Mouse (Mus musculus) pancreas, adult 10 weeks (tissue): ENCODE measurements around the gene Sephs1. TPM values are rescaled to one million over a fixed set of nuclear protein-coding genes. Genes with fewer than 3 reads are reported as not detected.

ENCODE experiments used
- polyA plus RNA-seq: library from polyadenylated mRNA; stranded (reverse); fragments of 350-450 nt; fragmentation: Illumina TruSeq; extraction: RNeasy Lipid Tissue Mini Kit (QIAGEN cat#74804); gene quantifications from one replicate; pipeline ENCODE4 v1.2.3, GENCODE M21; 2015; ENCODE audit warnings: low read depth, low replicate concordance; ENCODE audit not compliant: insufficient read depth

Sephs1 gene
- 2.2 TPM for polyA plus RNA-seq

DNA sequence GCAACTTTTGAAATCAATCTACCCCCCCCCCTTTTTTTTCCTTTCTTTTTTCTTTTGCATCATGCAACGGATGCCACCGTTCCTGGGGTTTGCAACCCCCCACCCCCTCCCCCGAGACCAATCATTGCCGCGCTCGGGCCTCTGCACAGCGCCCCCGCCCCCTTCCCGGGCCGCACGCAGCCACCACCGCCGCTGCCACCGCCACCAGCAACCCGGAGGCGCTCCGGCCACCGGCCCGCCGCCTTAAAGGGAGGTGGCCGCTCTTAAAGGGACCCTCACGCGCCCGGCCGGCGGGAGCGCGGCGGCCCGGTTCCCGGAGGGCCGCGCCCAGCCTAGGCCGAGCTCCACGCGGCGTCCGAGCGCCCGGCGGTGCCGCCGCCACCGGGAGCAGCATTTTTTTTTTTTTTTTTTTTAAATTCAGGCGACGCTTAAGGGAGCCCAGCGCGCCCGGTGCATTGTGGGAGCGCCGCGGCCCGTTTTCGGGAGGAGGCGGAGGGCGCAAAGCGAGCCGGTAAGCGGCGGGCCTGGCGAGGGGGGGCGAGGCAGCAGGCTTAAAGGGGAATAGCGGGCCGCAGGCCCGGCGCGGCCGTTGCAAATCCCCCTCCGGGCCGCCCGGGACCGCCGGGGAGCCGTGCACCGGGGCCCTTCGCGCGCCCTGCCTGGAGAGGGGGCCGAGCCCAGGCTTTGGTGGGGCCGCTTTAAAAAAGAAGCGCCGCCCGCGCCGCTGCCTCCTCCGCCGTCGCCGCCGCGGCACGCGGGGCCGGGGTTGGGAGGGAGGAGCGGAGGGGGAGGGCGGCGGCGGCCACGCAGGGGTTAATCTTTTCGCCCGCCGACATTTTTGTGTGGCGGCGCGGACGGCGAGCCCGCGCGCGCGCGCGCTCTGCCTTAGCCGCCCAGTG lies at the start of gene Sephs1:
Gene Sephs1 (plus strand): TSS at position 215 of the 899 bp plus-strand sequence.

DNA sequence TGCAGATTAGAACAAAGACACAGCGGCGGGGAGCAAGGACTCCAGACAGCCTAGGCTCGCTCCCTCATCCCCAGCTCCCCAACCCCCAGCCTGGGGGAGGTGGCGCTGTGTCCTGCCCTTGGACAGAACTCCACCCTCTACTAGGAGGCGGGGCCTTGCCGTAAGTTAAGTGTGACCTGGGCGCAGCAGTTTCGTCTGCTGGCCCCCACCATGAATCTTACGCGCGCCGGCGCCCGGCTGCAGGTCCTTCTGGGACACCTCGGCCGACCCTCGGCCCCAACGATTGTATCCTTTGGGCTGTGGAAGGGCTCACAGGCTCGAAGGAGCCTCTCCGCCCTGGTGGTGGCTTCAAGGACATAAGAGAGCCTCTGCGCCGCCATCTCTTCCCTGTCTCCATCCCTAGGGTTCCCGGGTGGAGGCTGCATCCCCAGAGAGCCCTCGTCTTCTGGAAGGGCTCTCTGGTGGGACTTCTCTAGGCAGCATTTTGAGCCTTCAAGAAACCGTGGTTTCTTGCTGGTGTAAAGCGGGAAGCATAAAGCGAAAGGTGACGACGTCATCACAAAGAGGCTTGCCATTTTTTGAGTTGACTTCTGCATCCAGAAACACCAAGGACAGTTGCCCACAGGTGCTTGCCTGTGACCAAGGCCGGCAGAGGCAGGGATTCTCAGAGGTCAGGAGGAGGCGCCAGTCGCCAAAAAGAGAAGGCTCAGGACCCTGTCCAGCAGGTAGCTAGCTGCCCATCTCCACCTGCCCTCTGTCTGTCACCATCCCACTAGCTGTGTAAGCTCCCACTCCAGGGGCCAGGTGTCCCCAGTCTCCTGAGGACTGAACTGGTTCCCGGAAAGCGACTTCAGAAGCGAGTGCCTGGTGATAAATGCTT lies 37.7 kb downstream of the Sephs1 start, which contains the start of gene Phyh:
Gene Phyh (plus strand): TSS at position 160 of the 880 bp plus-strand sequence.

Other genes with a start within 250 kb of the Sephs1 start
- 12.6 TPM for gene Prpf18, start 229.5 kb upstream of the Sephs1 start, polyA plus RNA-seq
- 1.6 TPM for gene Bend7, start 163.7 kb upstream of the Sephs1 start, polyA plus RNA-seq
- 18.5 TPM for gene Phyh, start 37.5 kb downstream of the Sephs1 start, polyA plus RNA-seq
- gene Ucma, start 94.6 kb downstream of the Sephs1 start, polyA plus RNA-seq, result not detected
- not detected for gene Mcm10, start 131.2 kb downstream of the Sephs1 start, polyA plus RNA-seq
- gene Optn, start 182.5 kb downstream of the Sephs1 start, polyA plus RNA-seq, result 3.2 TPM